Mouse (Mus musculus): ENCODE measurements around the gene Spata25.
"Not testable (repeated sequence)": the region's sequence is repeated elsewhere in the genome, so short reads cannot be mapped to it uniquely, and the experiment has no call there.

The Spata25 gene

DNA sequence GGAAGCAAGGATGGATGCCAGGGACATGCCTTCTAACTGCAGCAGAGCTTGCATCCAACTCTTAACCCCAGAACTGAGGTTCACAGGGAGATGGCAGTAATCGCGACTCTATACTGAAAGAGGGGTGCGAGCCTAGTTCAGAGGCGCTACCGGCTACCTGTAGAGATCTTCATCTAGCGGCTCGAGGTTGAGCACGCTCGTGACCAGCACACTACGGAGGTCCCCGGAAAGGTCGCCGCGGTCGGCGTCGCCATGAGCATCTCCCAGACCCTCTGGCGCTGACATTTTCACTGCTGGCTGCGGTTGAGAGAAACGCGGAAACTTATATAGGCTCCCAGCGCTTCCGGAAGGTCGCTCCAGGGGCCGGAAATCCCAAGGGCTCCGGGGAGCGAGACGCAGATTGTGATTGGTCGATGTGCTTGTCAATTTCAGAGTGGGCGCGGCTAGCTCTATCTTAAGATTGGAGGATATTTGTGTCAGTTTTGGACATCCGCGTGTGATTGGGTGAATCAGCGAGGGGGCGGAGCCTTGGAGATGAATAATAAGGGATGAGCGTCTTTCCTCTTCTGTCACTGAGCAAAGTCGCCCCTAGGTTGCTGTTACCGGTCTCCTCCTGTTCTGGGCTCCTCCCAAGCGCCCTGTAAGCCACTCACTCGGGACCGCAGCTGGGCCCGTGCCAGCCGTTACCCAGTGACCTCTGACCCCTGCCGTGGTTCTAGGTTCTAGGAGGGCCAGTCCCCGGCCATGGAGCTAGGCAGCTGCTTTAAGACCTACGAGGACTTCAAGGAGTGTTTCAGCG, 23.6 kb downstream of the Spata25 start, which contains the start of the genes Acot8 and Zswim3:
Gene Acot8, minus strand, starts transcription at position 350 of the 799 bp plus-strand sequence.
Gene Zswim3, plus strand, starts transcription at position 566 of the 799 bp plus-strand sequence.
- peak; percentile 98 for DNase-seq

DNA sequence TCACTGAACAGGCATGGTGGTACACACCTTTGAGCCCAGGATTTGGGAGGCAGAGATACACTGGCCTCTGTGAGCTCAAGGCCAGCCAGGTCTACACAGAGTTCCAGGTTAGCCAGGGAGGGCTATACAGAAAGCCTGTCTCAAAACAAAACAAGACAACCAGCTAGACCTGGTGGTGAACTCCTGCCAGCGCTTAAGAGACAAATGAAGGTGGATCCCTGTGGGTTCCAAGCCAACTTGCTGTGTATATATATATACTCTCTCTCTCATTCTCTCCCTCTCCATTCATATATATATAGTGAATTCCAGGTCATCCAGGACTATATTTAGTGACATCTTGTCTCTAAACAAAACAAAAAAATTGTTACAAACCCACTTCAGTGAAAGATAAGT, 24.4 kb downstream of the Spata25 start:
- DNase-seq: no peak

DNA sequence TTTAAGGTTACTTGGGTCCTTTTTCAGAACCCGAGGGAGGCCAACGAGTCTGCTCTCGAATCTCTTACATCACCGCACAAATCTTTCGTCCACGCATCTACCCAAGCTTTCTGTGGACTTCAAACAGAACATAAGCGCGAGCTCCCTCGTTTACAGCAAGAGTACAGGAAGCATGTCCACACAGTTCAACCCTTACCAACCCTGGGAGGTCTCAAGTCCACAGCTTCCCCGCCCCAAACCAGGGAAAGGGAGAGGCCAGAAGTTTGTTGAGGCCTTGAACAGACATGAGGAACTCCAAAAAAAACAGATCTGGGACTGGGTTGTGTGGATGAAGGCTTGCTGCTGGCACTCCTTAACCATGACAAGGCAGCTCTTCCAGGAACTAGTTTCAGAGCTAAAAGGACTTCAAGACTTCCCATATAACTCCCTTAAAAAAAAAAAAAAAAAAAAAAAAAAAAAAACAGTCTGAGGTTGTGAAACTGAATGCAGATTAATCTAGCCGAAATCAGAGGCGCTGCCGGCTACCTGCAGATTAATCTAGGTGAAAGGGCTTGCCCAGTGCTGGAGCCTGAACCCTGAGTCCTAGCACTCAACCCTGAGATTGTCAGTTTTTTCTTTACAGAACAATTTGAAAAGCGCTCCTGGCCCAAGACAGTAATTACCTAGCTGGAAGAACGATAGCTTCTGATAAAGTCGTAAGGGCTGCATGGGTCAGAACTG, 25.0 kb downstream of the Spata25 start:
- DNase-seq: peak in 1 of 2 experiments; percentile 73

DNA sequence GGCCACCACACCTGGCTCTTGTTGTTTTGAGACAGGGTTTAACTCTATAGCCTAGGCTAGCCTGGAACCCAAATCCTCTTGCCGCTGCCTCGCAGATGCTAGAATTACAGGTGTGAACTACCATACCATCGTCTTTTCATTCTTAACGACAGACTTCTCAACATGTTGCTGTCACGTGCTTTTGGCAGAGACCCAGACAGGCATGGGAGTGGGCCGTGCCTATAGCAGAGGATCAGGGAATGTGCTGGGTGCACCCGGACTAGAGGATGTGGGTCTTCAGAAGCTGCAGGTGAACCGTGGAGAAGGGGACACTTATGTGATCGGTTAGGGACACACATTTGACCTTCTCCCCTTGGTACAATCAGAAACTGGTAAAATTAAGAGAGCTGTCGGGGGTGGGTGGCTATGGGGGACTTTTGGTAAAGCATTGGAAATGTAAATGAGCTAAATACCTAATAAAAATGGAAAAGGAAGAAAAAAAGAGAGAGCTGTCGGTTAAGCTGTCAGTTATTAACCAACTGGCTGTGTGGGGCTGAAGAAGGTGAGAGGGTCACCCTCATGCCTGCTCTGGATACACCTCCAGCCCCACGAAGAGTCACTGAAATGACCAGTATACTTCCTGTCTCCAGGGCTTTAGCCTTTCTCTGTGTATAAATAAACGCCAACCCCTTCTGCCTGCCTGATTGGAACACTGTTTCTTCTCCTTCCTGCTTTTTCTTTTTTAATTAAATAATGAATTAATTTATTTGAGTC, 27.9 kb downstream of the Spata25 start:
- DNase-seq: peak; percentile 39 to 56

DNA sequence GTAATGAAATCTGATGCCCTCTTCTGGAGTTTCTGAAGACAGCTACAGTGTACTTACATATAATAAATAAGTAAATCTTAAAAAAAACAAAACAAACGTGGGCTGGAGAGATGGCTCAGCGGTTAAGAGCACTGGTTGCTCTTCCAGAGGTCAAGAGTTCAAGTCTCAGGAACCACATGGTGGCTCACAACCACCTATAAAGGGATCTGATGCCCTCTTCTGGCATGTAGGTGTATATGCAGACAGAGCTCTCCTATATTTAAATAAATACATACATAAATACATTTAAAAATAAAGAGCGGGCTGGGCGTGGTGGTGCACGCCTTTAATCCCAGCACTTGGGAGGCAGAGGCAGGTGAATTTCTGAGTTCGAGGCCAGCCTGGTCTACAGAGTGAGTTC, 29.8 kb downstream of the Spata25 start:
- not testable (repeated sequence) for DNase-seq

DNA sequence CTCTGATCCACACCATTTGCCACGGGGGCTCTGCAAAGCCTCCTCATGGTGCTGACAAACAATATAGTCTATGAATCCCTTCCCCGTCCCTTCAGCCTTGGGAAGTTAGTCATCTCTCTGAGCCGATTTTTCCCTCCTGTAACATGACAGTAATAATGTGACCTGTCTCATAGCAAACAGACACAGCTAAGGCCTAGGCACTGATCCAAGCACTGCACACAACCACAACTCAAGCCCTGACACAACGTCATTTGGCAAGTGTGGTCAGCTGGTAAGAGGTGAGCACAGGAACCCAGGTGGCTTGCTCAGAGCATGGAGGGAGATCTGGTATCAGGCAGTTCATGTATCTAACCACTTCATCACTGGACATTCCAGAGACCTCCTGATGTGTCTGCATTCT, 32.5 kb downstream of the Spata25 start:
- DNase-seq: no peak

DNA sequence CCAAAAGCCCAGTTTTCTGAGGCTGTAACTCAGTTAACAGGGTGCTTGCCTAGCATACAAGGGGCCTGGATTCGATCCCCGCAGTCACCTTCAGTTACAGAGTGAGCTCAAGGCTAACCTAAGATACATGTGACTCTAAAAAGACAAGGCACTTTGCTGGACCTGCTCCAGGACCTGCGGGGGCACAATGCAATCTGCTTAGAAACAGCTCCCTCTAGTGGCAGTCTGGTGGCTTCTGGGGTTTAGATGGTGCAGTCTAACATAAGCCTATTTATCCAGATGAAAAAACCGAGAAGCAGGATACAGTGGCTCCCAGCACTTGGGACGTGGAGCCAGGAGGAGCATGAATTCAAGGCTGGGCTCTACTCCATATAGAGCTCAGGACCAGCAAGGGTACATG, 34.0 kb downstream of the Spata25 start:
- DNase-seq: peak; percentile 91 to 96

DNA sequence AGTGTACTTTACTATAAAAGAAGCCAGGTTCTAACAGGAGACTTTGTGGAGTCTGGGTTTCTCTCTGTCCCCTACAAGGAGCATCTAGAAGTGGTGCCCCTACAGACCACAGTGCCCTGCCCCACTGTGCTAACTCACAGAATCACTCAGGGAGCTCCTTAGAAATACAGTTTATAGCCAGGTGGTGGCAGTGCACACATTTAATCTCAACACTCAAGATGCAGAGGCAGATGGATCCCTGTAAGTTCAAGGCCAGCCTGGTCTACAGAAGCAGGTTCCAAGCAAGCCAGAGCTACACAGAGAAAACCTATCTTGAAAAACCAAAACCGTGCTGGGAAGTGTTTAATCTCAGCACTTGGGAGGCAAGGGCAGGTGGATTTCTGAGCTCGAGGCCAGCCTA, 34.6 kb downstream of the Spata25 start:
- no peak for DNase-seq

DNA sequence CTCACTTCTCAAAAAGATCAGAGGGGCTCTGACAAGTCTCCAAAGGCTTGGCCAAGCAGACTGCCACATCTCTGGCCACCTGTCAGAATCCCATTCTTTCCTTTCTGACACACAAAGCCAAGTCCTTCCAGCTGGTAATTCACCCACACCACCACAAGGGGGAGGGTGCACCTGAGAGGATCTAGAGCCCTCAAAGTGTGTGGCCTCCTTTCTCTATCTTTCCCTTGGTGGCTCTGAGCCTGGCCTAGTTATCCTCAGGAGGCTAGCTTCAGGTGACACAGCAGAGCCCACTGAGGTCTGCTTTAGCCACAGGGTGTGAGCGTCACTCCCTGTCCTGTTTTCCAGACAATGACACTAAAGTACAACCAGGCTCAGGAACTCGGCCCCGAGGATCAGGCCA, 35.1 kb downstream of the Spata25 start:
- peak; percentile 77 for DNase-seq

DNA sequence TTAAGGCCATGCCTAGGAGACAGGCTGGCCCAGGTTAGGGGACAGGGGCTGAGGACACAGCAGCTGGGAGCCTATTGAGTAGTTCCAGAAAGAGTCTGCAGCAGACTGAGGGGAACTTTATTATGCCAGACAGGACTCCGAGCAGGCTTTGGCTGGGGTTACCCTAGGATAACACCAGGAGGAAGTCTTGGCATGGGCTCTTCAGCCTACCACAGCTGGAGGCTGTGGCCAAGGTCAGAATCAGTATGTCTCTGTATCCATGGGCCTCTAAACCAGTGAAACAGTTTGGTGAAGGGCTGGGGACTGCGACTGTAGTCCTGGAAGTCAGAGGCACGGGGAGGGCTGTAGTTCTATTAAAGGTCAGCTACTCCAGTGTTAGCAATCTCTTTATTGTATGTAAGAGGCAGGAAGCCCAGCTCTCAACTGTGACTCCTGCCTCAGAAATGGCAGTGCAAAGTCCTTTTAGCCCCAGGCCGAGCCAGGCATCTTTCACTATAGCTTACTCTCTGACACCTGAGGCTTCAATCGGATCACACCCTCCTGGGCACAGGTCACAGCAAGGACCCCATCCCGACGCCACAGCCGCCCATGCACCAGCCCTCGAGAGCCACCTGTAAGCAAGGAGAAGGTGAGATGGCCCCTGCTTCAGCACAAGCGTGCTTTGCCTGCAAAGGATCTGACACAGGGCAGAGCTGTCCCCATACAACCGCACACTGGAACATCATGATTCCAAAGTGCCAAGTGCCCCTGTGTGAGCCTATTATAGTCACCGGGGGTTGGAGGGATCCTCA, 35.7 kb downstream of the Spata25 start:
- peak in 1 of 2 experiments; percentile 33 for DNase-seq

DNA sequence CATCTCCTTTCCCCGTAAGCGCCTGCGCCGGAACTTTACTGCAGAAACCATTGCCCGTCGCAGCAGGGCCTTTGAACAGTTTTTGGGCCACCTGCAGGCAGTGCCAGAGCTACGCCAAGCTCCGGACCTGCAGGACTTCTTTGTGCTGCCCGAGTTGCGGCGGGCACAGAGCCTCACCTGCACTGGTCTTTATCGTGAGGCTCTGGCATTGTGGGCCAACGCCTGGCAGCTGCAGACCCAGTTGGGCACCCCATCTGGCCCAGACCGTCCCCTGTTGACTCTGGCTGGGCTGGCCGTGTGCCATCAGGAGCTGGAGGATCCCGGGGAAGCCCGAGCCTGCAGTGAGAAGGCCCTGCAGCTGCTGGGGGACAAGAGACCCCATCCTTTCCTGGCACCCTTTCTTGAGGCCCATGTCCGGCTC, 36.5 kb downstream of the Spata25 start:
- peak in 1 of 2 experiments; percentile 50 for DNase-seq

DNA sequence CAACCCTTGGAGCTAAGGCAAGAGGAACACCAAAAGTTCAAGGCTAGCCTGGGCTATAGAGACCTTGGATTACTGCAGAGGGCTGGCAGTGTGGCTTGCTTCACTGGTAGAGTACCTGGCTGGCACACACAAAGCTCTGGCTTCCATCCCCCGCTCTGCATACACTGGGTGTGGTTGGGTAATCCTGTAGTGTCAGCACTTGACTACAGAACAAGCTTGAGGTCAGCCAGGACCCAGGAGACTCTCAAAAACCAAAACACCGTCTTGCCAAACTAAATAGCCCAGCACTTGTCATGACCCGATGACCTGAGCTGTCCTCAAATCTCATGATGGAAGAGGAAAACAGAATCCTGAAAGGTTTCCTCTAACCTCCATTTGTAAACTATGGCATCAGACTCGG, 37.9 kb downstream of the Spata25 start:
- peak in 1 of 2 experiments; percentile 65 for DNase-seq

DNA sequence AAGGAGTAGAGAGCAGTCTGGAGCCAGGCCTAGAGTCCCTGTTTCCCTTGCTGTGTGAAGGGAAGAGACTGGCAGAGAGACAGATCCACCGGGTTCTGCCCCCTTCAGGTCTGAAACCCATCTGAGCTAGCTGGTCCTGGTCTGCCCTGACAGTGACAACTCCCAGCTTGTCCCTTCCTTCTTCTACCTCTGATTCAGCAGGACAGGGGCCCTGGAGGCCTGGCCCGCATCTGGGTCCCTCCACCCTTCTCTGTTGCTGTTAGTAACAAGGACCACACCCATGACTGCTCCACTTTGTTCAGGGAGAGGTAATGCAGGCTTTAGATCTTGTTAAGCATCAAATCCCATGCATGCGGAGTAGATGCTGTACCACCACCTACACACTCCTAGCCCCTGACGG, 39.9 kb downstream of the Spata25 start:
- DNase-seq: no peak

DNA sequence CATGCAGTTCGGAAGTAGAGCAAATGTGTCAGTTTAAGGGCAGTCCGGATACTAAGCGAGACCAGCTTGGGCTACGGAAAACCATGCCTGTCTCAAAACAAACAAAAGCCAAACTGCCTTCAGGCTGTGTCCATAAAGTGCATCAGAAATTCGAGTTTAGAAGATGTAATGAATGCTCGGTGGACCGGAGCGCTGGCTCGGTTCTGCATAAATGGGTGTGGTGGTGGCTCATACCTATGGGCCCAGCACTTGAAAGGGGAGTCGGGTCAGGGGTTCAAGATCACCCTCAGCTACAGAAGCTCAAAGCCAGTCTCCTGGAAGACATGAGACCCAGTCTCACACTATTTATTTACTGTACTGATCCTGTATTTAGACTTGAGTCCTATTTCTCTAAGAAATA, 40.6 kb downstream of the Spata25 start:
- no peak for DNase-seq

DNA sequence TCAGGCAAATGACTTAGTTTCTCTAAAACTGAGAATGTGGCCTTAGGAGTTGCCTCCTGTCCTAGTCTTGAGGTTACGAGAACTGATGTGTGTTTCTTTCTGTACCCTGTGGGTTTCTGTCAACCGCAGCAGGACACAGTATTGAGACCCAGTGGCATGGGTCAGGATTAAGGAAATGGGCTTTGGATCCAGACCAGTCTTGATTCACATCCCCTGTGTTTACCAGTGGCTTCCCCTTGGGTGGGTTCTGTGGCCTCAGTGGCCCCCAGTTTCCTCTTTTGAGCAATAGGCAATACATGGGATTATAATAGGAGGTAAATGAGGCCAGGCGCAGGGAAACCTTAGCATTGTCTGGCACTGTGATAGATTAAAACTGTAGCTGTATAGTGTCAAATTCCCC, 41.3 kb downstream of the Spata25 start:
- no peak for DNase-seq

DNA sequence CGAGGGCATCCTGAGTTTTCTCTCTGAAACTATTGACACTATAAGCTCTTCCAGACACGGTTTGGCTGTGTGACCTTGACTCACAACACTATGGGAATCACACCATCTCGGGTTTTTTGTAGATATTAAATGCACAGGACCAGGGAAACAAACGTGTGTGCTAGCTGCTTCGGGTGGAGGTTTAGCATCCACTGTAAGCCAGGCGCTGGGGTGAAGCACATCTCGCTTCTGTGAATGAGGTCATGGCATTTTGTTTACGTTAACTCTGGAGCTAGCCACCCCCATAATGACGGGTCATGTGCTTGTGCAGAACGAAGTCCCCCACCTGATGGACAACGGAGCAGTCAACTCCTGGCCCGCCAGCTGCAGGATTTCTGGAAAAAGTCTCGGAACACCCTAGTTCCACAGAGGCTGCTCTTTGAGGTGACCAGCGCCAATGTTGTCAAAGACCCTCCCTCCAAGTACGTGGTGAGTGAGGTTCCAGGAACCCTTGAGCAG, 41.9 kb downstream of the Spata25 start:
- DNase-seq: no peak

DNA sequence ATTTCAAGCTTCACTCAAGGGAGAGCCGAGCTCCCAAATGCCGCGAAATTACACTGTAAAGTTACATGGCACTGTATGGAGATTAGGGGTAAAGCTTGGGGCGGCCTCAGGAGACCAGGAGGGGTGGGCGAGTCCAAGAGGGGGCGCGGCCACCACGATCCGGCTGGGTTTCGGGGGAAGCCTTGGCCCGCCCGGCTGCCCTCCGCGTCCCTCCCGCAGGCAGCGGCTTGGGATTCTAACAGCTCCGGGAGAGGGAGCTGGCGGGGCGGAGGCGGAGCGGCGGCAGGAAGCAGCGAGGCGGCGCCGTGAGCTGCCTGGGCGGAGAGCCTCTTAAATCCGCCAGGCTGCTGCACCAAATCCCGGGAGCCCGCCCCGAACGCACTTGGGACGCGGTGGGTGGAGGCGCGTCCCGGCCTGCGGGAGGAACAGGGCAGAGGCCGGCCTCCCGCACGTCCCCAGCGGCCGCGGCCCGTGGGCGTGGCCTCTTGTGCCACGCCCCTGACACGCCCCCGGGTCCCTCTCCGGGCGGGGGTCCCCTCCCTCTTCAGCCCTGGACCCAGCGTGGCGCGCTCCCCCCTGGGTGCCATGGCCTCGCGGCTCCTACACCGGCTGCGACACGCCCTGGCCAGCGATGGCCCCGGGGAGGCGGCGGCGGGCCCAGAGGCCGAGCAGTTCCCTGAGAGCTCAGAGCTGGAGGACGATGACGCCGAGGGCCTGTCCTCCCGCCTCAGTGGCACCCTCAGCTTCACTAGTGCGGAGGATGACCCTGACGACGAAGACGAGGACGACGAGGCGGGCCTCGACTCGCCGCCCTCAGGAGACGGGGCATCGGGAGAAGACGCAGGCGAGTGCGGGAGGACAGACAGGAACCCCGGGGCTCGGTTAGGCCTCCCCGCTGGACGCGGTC, 42.6 kb downstream of the Spata25 start, which contains the start of gene Snx21:
Gene Snx21, plus strand, starts transcription at position 343 of the 907 bp plus-strand sequence.
- DNase-seq: peak; percentile 93 to 98

DNA sequence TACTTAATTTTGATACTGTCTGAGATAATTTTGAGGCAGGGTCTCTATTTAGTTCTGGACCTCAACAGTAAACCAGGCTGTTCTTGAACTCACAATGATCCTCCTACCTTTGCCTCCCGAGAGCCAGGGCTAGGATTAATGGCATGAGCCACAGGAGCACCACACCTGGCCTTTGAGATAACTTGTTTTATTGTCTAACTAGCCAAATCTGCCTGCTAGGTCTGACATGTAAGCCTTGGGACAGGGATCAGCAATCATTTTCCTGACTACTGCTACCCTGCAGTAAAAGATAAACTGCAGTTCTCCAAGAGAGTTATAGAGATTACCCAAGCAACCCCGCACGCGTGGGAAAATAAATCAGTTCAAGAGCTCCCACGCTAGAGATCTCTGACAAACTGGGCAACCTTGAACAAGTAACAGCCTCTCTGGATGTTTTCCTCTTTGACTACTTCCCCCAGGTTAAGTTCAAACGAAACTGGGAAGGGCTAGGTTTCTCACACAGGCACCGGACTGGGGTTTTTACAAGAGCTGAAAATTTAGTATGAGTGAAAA, 43.4 kb downstream of the Spata25 start:
- DNase-seq: no peak

DNA sequence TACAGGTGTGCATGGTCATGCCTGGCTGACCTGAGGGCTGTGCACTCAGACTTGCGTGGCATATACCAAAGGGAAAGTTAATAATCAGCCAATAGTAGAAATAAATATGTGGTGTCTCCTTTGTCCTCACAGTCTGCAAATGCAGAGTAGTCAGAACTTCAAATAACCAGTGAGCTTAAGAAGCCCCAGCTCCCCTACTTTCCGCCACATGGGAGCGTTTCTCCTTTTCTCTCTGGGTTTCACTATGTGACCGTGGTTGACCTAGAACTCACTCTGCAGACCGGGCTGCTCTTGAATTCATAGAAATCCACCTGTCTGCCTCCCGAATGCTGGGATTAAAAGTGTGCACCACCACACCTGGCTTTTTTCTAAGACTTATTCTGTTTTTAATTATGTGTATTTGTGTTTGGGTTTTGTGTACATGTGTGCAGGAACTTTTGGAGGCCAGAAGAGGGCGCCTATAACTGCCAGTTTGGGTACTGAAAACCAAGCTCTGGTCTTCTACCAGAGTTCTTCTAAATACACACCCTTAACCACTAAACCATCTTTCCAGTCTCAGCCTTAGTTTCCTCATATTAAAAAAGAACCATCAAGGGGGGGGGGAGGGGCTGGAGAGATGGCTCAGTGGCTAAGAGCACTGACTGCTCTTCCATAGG, 44.3 kb downstream of the Spata25 start:
- DNase-seq: no peak

DNA sequence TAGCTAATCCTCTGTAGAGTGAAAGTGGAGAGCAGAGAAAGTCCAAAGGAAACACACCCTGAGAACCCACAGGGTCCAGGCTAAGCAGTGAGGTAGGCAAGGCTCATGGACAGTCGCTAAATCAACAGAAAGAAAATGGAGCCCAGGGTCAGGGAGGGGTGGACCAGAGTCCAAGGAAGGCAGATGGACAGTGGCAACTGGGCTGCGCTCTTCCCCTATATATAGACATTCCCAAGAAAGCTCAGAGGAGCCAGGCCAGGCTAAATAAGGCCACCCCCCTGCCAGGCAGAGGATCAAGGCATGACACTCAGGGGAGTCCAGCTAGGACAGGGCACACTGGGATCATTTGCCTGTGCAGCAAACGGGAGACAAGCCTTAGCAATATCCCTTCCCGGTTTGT, 46.5 kb downstream of the Spata25 start:
- no peak for DNase-seq
